Mouse (Mus musculus): ENCODE measurements around the gene Duxbl2.
"Not testable (repeated sequence)": the region's sequence is repeated elsewhere in the genome, so short reads cannot be mapped to it uniquely, and the experiment has no call there.

DNA sequence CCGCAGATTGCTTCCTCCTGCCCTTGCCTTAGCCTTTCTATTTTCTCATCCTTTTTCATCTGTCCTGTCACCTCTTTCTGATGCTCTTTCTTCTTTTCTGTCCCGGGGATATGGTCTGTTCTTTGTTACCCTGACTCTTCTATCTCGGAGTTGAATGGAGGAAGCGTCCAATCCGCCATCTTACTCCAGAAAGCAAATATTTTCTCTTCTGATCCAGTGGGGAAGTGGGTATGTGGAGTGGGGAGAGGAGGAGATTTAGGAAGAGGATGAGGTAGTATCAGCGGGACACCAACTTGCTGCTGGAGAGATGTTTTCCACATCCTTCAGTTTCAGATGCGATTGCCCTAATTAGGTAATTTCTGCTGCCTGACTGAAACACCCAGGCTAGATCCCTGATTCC is 946 bp downstream of the Duxbl2 start:
- TF ChIP-seq CTCF (IDR thresholded peaks at IDR 0.05; ENCODE audit: borderline replicate concordance, control insufficient read depth, extremely low read depth, insufficient read depth, low read length, poor library complexity); POLR2A (IDR thresholded peaks at IDR 0.05; ENCODE audit: control insufficient read depth, extremely low read depth, insufficient read depth, low read length, poor library complexity): not testable (repeated sequence)
